Mouse (Mus musculus): Measurements from ENCODE around the gene Ube2v1.
"Not testable (repeated sequence)": the region's sequence is repeated elsewhere in the genome, so short reads cannot be mapped to it uniquely, and the experiment has no call there.

Ube2v1 gene

GRCm38 (mm10) chr2:167654911-167655600, 23.2 kb upstream of the Ube2v1 start:
- DNase-seq (ENCODE audit: low spot score), result no peak

- DNase-seq (ENCODE audit: low spot score), result no peak
These were observed 20.8 kb upstream of the Ube2v1 start for GRCm38 (mm10) chr2:167652694-167653093.

GRCm38 (mm10) chr2:167651622-167652021, 19.7 kb upstream of the Ube2v1 start:
- no peak for DNase-seq (ENCODE audit: low spot score)

- DNase-seq (ENCODE audit: low spot score), result no peak
These were observed 17.6 kb upstream of the Ube2v1 start for GRCm38 (mm10) chr2:167649290-167650032.

GRCm38 (mm10) chr2:167646411-167646810, 14.5 kb upstream of the Ube2v1 start:
- DNase-seq (ENCODE audit: low spot score), result no peak

GRCm38 (mm10) chr2:167643356-167644052, 11.6 kb upstream of the Ube2v1 start:
- DNase-seq (ENCODE audit: low spot score), result not testable (repeated sequence)

GRCm38 (mm10) chr2:167642164-167642563, 10.3 kb upstream of the Ube2v1 start:
- no peak for DNase-seq (ENCODE audit: low spot score)

- DNase-seq (ENCODE audit: low spot score), result no peak
These were observed 9.4 kb upstream of the Ube2v1 start for GRCm38 (mm10) chr2:167641337-167641736.

GRCm38 (mm10) chr2:167640279-167640678, 8.4 kb upstream of the Ube2v1 start:
- DNase-seq (ENCODE audit: low spot score), result no peak

GRCm38 (mm10) chr2:167634865-167635512, 3.1 kb upstream of the Ube2v1 start:
- DNase-seq (ENCODE audit: low spot score), result no peak

GRCm38 (mm10) chr2:167634338-167634770, 2.5 kb upstream of the Ube2v1 start:
- peak; percentile 87 for DNase-seq (ENCODE audit: low spot score)

- DNase-seq (ENCODE audit: low spot score), result no peak
These were observed 1.6 kb upstream of the Ube2v1 start for GRCm38 (mm10) chr2:167633537-167633872.

- DNase-seq (ENCODE audit: low spot score), result no peak
These were observed 1.0 kb upstream of the Ube2v1 start for GRCm38 (mm10) chr2:167632731-167633536.

GRCm38 (mm10) chr2:167631181-167631590, 709 bp downstream of the Ube2v1 start:
- DNase-seq (ENCODE audit: low spot score), result peak; percentile 25

GRCm38 (mm10) chr2:167630421-167630820, 1.5 kb downstream of the Ube2v1 start:
- no peak for DNase-seq (ENCODE audit: low spot score)

- DNase-seq (ENCODE audit: low spot score), result no peak
These were observed 2.2 kb downstream of the Ube2v1 start for GRCm38 (mm10) chr2:167629665-167630209.

GRCm38 (mm10) chr2:167628872-167629271, 3.0 kb downstream of the Ube2v1 start:
- no peak for DNase-seq (ENCODE audit: low spot score)

GRCm38 (mm10) chr2:167627019-167627418, 4.9 kb downstream of the Ube2v1 start:
- no peak for DNase-seq (ENCODE audit: low spot score)

GRCm38 (mm10) chr2:167625670-167626069, 6.2 kb downstream of the Ube2v1 start:
- no peak for DNase-seq (ENCODE audit: low spot score)

- DNase-seq (ENCODE audit: low spot score), result no peak
These were observed 7.4 kb downstream of the Ube2v1 start for GRCm38 (mm10) chr2:167624368-167625075.

GRCm38 (mm10) chr2:167622965-167623364, 8.9 kb downstream of the Ube2v1 start:
- DNase-seq (ENCODE audit: low spot score), result no peak
